Mouse (Mus musculus) kidney, postnatal 0 days (tissue): ENCODE data around the gene Arhgef39. TPM values are rescaled to one million over a fixed set of nuclear protein-coding genes. Genes with fewer than 3 reads are reported as not detected.

ENCODE experiments used
- ATAC-seq: fragments of 200-750 bp; cut with Nextera tagmentation; replicated peaks from 2 replicates; pipeline ENCODE4 v1.8.0; 2017; ENCODE audit warnings: low read depth, moderate number of reproducible peaks, moderate TSS enrichment, moderate library complexity; ENCODE audit not compliant: low FRiP score
- DNase-seq: peaks from one replicate; pipeline ENCODE4 v3.0.0-alpha.2; 2016; ENCODE audit warnings: low spot score
- H3K27ac ChIP-seq: fragments of 300-500 bp; sonication (generic); 2 replicates; pipeline ENCODE4 v1.5.1; 2014; ENCODE audit warnings: mild to moderate bottlenecking
- H3K27me3 ChIP-seq: fragments of 300-500 bp; sonication (generic); 2 replicates; pipeline ENCODE4 v1.6.1; 2014; ENCODE audit warnings: low read length, mixed read lengths; ENCODE audit not compliant: insufficient read depth
- H3K36me3 ChIP-seq: fragments of 300-500 bp; sonication (generic); 2 replicates; pipeline ENCODE4 v1.6.1; 2014; ENCODE audit warnings: low read length, mixed read lengths; ENCODE audit not compliant: insufficient read depth
- H3K4me1 ChIP-seq: fragments of 300-500 bp; sonication (generic); replicated peaks from 2 replicates; pipeline ENCODE4 v1.6.1; 2014; ENCODE audit warnings: antibody characterized with exemption, low read length, mixed read lengths; ENCODE audit not compliant: insufficient read depth
- H3K4me2 ChIP-seq: fragments of 300-500 bp; sonication (generic); 2 replicates; pipeline ENCODE4 v1.6.1; 2014; ENCODE audit warnings: mild to moderate bottlenecking, low read length, moderate library complexity, mixed read lengths
- H3K4me3 ChIP-seq: fragments of 300-500 bp; sonication (generic); replicated peaks from 2 replicates; pipeline ENCODE4 v1.5.1; 2014; ENCODE audit warnings: low read depth, low read length
- H3K9ac ChIP-seq: fragments of 300-500 bp; sonication (generic); 2 replicates; pipeline ENCODE4 v1.6.1; 2014; ENCODE audit warnings: low read depth, low read length
- H3K9me3 ChIP-seq: fragments of 300-500 bp; sonication (generic); replicated peaks from 2 replicates; pipeline ENCODE4 v1.6.1; 2016; ENCODE audit warnings: low read length, inconsistent platforms, mixed read lengths
- CTCF ChIP-seq: IDR thresholded peaks from 2 replicates; pipeline ENCODE4 v1.5.1; 2016; ENCODE audit warnings: antibody characterized with exemption, low read depth, mild to moderate bottlenecking, moderate library complexity
- WGBS: fragments of 180-500 bp; shearing (Covaris S2); extraction: QIAGEN DNeasy Blood & Tissue Kit; methylation state at CpG from one replicate; pipeline ENCODE4 v1.1.7; 2014; 5-methylcytosine and 5-hydroxymethylcytosine counted together
- polyA plus RNA-seq: library from polyadenylated mRNA; unstranded; fragments of >200 nt; fragmentation: Nextera tagmentation; extraction: Ambion mirVana; gene quantifications from 2 replicates; pipeline ENCODE4 v1.2.1, GENCODE M21; 2015

Arhgef39 gene
- polyA plus RNA-seq, 1 experiment from 2014 or later = 15.4 TPM

- DNase-seq (no peak), ATAC-seq (no peak)
- Histone ChIP-seq H3K4me2 (no peak overlapping the region), H3K36me3 (peaks cover 96% of the 10 kb centered on the region), H3K27me3 (no peaks in the 10 kb centered on the region), H3K4me3 (no peak overlapping the region), H3K9me3 (no peaks in the 10 kb centered on the region), H3K27ac (no peak overlapping the region), H3K4me1 (no peaks in the 10 kb centered on the region), H3K9ac (no peak overlapping the region)
- no peak for TF ChIP-seq CTCF
- 92% methylated on average over 8 of the region's 8 CpGs for WGBS
These were observed 36.1 kb upstream of the Arhgef39 start for GRCm38 (mm10) chr4:43535628-43536027.

GRCm38 (mm10) chr4:43533270-43533669 is 33.8 kb upstream of the Arhgef39 start:
- DNase-seq = no peak
- H3K4me1 ChIP-seq = no peaks in the 10 kb centered on the region
- no peak overlapping the region for H3K4me3 ChIP-seq
- peaks cover 73% of the 10 kb centered on the region for H3K36me3 ChIP-seq
- H3K27ac ChIP-seq = no peak overlapping the region
- H3K9me3 ChIP-seq = no peaks in the 10 kb centered on the region
- no peaks in the 10 kb centered on the region for H3K27me3 ChIP-seq
- WGBS = 65% methylated on average over 9 of the region's 9 CpGs
- no peak for ATAC-seq
- no peak overlapping the region for H3K4me2 ChIP-seq
- no peak overlapping the region for H3K9ac ChIP-seq
- TF ChIP-seq CTCF = no peak

- Histone ChIP-seq H3K36me3 (peaks cover 47% of the 10 kb centered on the region), H3K4me3 (no peak overlapping the region), H3K4me2 (no peak overlapping the region), H3K27me3 (no peaks in the 10 kb centered on the region), H3K27ac (no peak overlapping the region), H3K4me1 (no peaks in the 10 kb centered on the region), H3K9me3 (no peaks in the 10 kb centered on the region), H3K9ac (no peak overlapping the region)
- WGBS = 17% methylated on average over 7 of the region's 7 CpGs
- peak; percentile 89 for TF ChIP-seq CTCF
- DNase-seq (peak; percentile 95), ATAC-seq (no peak)
These were observed 31.1 kb upstream of the Arhgef39 start for GRCm38 (mm10) chr4:43530581-43530980.

GRCm38 (mm10) chr4:43530081-43530501 is 30.6 kb upstream of the Arhgef39 start:
- Histone ChIP-seq H3K9ac (no peak overlapping the region), H3K9me3 (no peaks in the 10 kb centered on the region), H3K27ac (no peak overlapping the region), H3K36me3 (peaks cover 42% of the 10 kb centered on the region), H3K27me3 (no peaks in the 10 kb centered on the region), H3K4me3 (no peak overlapping the region), H3K4me1 (no peaks in the 10 kb centered on the region), H3K4me2 (no peak overlapping the region)
- peak; percentile 42 for DNase-seq
- TF ChIP-seq CTCF = no peak
- no peak for ATAC-seq
- whole genome bisulfite sequencing = 30% methylated on average over 8 of the region's 8 CpGs

GRCm38 (mm10) chr4:43528487-43528886 is 29.0 kb upstream of the Arhgef39 start:
- peaks cover 9% of the 10 kb centered on the region; the same call in 1 of the 2 replicates for H3K4me1 ChIP-seq
- no peak overlapping the region for H3K4me3 ChIP-seq
- 85% methylated on average over 9 of the region's 9 CpGs for WGBS
- H3K36me3 ChIP-seq = peaks cover 28% of the 10 kb centered on the region
- no peak overlapping the region for H3K27ac ChIP-seq
- H3K9ac ChIP-seq = no peak overlapping the region
- no peak overlapping the region for H3K4me2 ChIP-seq
- no peaks in the 10 kb centered on the region for H3K9me3 ChIP-seq
- H3K27me3 ChIP-seq = no peaks in the 10 kb centered on the region
- ATAC-seq = no peak
- TF ChIP-seq CTCF = peak; percentile 51
- no peak for DNase-seq

GRCm38 (mm10) chr4:43527880-43528279 is 28.4 kb upstream of the Arhgef39 start:
- H3K36me3 ChIP-seq = peaks cover 22% of the 10 kb centered on the region
- no peak overlapping the region for H3K9ac ChIP-seq
- H3K27me3 ChIP-seq = no peaks in the 10 kb centered on the region
- 65% methylated on average over 5 of the region's 5 CpGs for WGBS
- ATAC-seq = no peak
- no peak for DNase-seq
- H3K4me2 ChIP-seq = no peak overlapping the region
- no peak overlapping the region for H3K27ac ChIP-seq
- peaks cover 9% of the 10 kb centered on the region; the same call in 1 of the 2 replicates for H3K4me1 ChIP-seq
- H3K9me3 ChIP-seq = no peaks in the 10 kb centered on the region
- peak; percentile 54; the same call in 1 of the 2 replicates for TF ChIP-seq CTCF
- no peak overlapping the region for H3K4me3 ChIP-seq

- Histone ChIP-seq H3K4me3 (0 out of 2 replicates have a peak overlapping the region, but pooled peaks have one; percentile 0), H3K9ac (no peak overlapping the region), H3K9me3 (no peaks in the 10 kb centered on the region), H3K27me3 (no peaks in the 10 kb centered on the region), H3K4me2 (peak overlapping the region; percentile 46), H3K36me3 (0 out of 2 replicates have a peak, but pooled peaks cover 5% of the 10 kb centered on the region), H3K4me1 (peaks cover 21% of the 10 kb centered on the region; the same call in 1 of the 2 replicates), H3K27ac (no peak overlapping the region)
- no peak for TF ChIP-seq CTCF
- DNase-seq (peak; percentile 91), ATAC-seq (peak; percentile 45)
- WGBS = 10% methylated on average over 6 of the region's 6 CpGs
These were observed 20.5 kb upstream of the Arhgef39 start for GRCm38 (mm10) chr4:43519956-43520355.
